Mouse (Mus musculus) embryonic fibroblast, embryonic 13.5 days (primary cell): Measurements from ENCODE around the gene Cad.

Source experiments
- CTCF ChIP-seq: IDR thresholded peaks from 2 replicates; pipeline ENCODE4 v1.5.1; 2011; ENCODE audit warnings: mild to moderate bottlenecking, control low read depth, low read length, moderate library complexity, borderline replicate concordance; ENCODE audit not compliant: insufficient read depth
- POLR2A ChIP-seq: IDR thresholded peaks from 2 replicates; pipeline ENCODE4 v1.6.1; 2011; ENCODE audit warnings: low read depth, mild to moderate bottlenecking, control low read depth, low read length, moderate library complexity

GRCm38 (mm10) chr5:31047848-31048762, 6.5 kb upstream of the Cad start, which contains the start of gene Atraid:
- peak; percentile 92 for TF ChIP-seq POLR2A
- TF ChIP-seq CTCF, result no peak
